Mouse (Mus musculus) liver, embryonic 13.5 days (tissue): ENCODE results near the gene Olfr685. TPM values are rescaled to one million over a fixed set of nuclear protein-coding genes. Genes with fewer than 3 reads are reported as not detected.

Source experiments
- ATAC-seq: fragments of 200-750 bp; cut with Nextera tagmentation; 2 replicates; pipeline ENCODE4 v1.8.0; 2017; ENCODE audit warnings: low read depth, mild to moderate bottlenecking, moderate number of reproducible peaks, moderate library complexity
- DNase-seq: peaks from one replicate; pipeline ENCODE4 v3.0.0; 2022
- H3K27ac ChIP-seq: fragments of 300-500 bp; sonication (generic); 2 replicates; pipeline ENCODE4 v1.5.1; 2015; ENCODE audit warnings: moderate library complexity, mild to moderate bottlenecking, inconsistent platforms
- H3K27me3 ChIP-seq: fragments of 300-500 bp; sonication (generic); 2 replicates; pipeline ENCODE4 v1.6.1; 2015; ENCODE audit warnings: mild to moderate bottlenecking, inconsistent platforms
- H3K36me3 ChIP-seq: fragments of 300-500 bp; sonication (generic); 2 replicates; pipeline ENCODE4 v1.6.1; 2015; ENCODE audit warnings: mild to moderate bottlenecking, inconsistent platforms
- H3K4me1 ChIP-seq: fragments of 300-500 bp; sonication (generic); replicated peaks from 2 replicates; pipeline ENCODE4 v1.6.1; 2015; ENCODE audit warnings: inconsistent platforms
- H3K4me2 ChIP-seq: fragments of 300-500 bp; sonication (generic); 2 replicates; pipeline ENCODE4 v1.6.1; 2015; ENCODE audit warnings: inconsistent platforms, mild to moderate bottlenecking, moderate library complexity
- H3K4me3 ChIP-seq: fragments of 300-500 bp; sonication (generic); replicated peaks from 2 replicates; pipeline ENCODE4 v1.5.1; 2015; ENCODE audit warnings: mild to moderate bottlenecking, inconsistent platforms
- H3K9ac ChIP-seq: fragments of 300-500 bp; sonication (generic); 2 replicates; pipeline ENCODE4 v1.6.1; 2015; ENCODE audit warnings: mild to moderate bottlenecking, inconsistent platforms
- H3K9me3 ChIP-seq: fragments of 300-500 bp; sonication (generic); replicated peaks from 2 replicates; pipeline ENCODE4 v1.6.1; 2016; ENCODE audit warnings: inconsistent platforms
- WGBS: fragments of 180-500 bp; shearing (Covaris S2); methylation state at CpG from one replicate; pipeline ENCODE4 v1.1.7; 2015; ENCODE audit not compliant: insufficient replicate concordance; 5-methylcytosine and 5-hydroxymethylcytosine counted together
- polyA plus RNA-seq: library from polyadenylated mRNA; unstranded; fragments of >200 nt; fragmentation: Nextera tagmentation; extraction: Ambion mirVana; gene quantifications from 2 replicates; pipeline ENCODE4 v1.2.1, GENCODE M21; 2015

Olfr685 gene
- polyA plus RNA-seq, result not detected in 2 replicates

- Histone ChIP-seq H3K4me3 (no peak within 1 kb of the TSS), H3K9ac (no peak within 1 kb of the TSS), H3K27me3 (no peaks in the 10 kb centered on the region), H3K36me3 (no peaks in the 10 kb centered on the region), H3K27ac (no peak within 1 kb of the TSS), H3K4me1 (no peaks in the 10 kb centered on the region), H3K4me2 (no peak within 1 kb of the TSS), H3K9me3 (no peaks in the 10 kb centered on the region)
- ATAC-seq (no peak), DNase-seq (no peak)
- 71% methylated on average over 1 of the region's 1 CpGs for WGBS
Measured at GRCm38 (mm10) chr7:105185912-105186311, at the start of gene Olfr685. Gene Olfr685, minus strand, starts transcription at chr7:105186012.

- H3K27ac ChIP-seq, result no peak overlapping the region
Measured at GRCm38 (mm10) chr7:105229386-105229785, 43.6 kb upstream of the Olfr685 start.

GRCm38 (mm10) chr7:105228138-105228537 lies 42.3 kb upstream of the Olfr685 start:
- Histone ChIP-seq H3K9ac (no peak overlapping the region), H3K4me1 (0 out of 2 replicates have a peak, but pooled peaks cover 3% of the 10 kb centered on the region), H3K9me3 (no peaks in the 10 kb centered on the region), H3K27me3 (no peaks in the 10 kb centered on the region), H3K4me3 (no peak overlapping the region), H3K36me3 (no peaks in the 10 kb centered on the region), H3K27ac (no peak overlapping the region), H3K4me2 (no peak overlapping the region)
- DNase-seq, result no peak
- peak; percentile 41; the same call in 1 of the 2 replicates for ATAC-seq
- 50% methylated on average over 1 of the region's 1 CpGs for WGBS

More at GRCm38 (mm10) chr7:105229386-105229785, 43.6 kb upstream of the Olfr685 start:
- no peak for DNase-seq
- H3K27me3 ChIP-seq, result no peaks in the 10 kb centered on the region
- no peak overlapping the region for H3K4me3 ChIP-seq
- no peak overlapping the region for H3K9ac ChIP-seq
- no peak for ATAC-seq
- 0 out of 2 replicates have a peak, but pooled peaks cover 3% of the 10 kb centered on the region for H3K4me1 ChIP-seq
- no peaks in the 10 kb centered on the region for H3K36me3 ChIP-seq
- H3K4me2 ChIP-seq, result no peak overlapping the region
- H3K9me3 ChIP-seq, result no peaks in the 10 kb centered on the region
- WGBS, result 69% methylated on average over 2 of the region's 2 CpGs

- no peak for DNase-seq
- Histone ChIP-seq H3K27me3 (no peaks in the 10 kb centered on the region), H3K4me1 (0 out of 2 replicates have a peak, but pooled peaks cover 3% of the 10 kb centered on the region), H3K27ac (no peak overlapping the region), H3K9ac (no peak overlapping the region), H3K36me3 (no peaks in the 10 kb centered on the region), H3K4me2 (no peak overlapping the region), H3K9me3 (no peaks in the 10 kb centered on the region), H3K4me3 (no peak overlapping the region)
- ATAC-seq, result peak; percentile 81
Measured at GRCm38 (mm10) chr7:105226703-105227102, 40.9 kb upstream of the Olfr685 start.

GRCm38 (mm10) chr7:105226072-105226471 lies 40.3 kb upstream of the Olfr685 start:
- Histone ChIP-seq H3K27me3 (no peaks in the 10 kb centered on the region), H3K36me3 (no peaks in the 10 kb centered on the region), H3K4me1 (0 out of 2 replicates have a peak, but pooled peaks cover 3% of the 10 kb centered on the region), H3K27ac (no peak overlapping the region), H3K4me3 (no peak overlapping the region), H3K9ac (no peak overlapping the region), H3K4me2 (no peak overlapping the region), H3K9me3 (no peaks in the 10 kb centered on the region)
- DNase-seq (no peak), ATAC-seq (no peak; the same call in 1 of the 2 replicates)

GRCm38 (mm10) chr7:105218281-105218680 lies 32.5 kb upstream of the Olfr685 start:
- ATAC-seq, result no peak
- H3K36me3 ChIP-seq, result no peaks in the 10 kb centered on the region
- DNase-seq, result no peak

GRCm38 (mm10) chr7:105214761-105215160 lies 28.9 kb upstream of the Olfr685 start:
- no peak for ATAC-seq
- no peak for DNase-seq
- no peak overlapping the region for H3K27ac ChIP-seq
- no peak overlapping the region for H3K4me2 ChIP-seq
- WGBS, result 37% methylated on average over 1 of the region's 1 CpGs
- H3K27me3 ChIP-seq, result no peaks in the 10 kb centered on the region
- H3K4me3 ChIP-seq, result no peak overlapping the region
- H3K9ac ChIP-seq, result no peak overlapping the region
- H3K4me1 ChIP-seq, result no peaks in the 10 kb centered on the region
- no peaks in the 10 kb centered on the region for H3K36me3 ChIP-seq
- no peaks in the 10 kb centered on the region for H3K9me3 ChIP-seq

More at GRCm38 (mm10) chr7:105218281-105218680, 32.5 kb upstream of the Olfr685 start:
- H3K9me3 ChIP-seq, result no peaks in the 10 kb centered on the region
- H3K4me3 ChIP-seq, result no peak overlapping the region
- whole genome bisulfite sequencing, result 66% methylated on average over 4 of the region's 4 CpGs
- no peaks in the 10 kb centered on the region for H3K4me1 ChIP-seq
- H3K27ac ChIP-seq, result no peak overlapping the region
- no peak overlapping the region for H3K9ac ChIP-seq
- no peaks in the 10 kb centered on the region for H3K27me3 ChIP-seq
- H3K4me2 ChIP-seq, result no peak overlapping the region

GRCm38 (mm10) chr7:105207385-105207784 lies 21.6 kb upstream of the Olfr685 start, which contains the start of gene Olfr686:
Gene Olfr686, minus strand, starts transcription at chr7:105207485.
- DNase-seq (no peak), ATAC-seq (no peak)
- no peak within 1 kb of the TSS for H3K9ac ChIP-seq
- no peaks in the 10 kb centered on the region for H3K4me1 ChIP-seq
- no peak within 1 kb of the TSS for H3K4me3 ChIP-seq
- no peaks in the 10 kb centered on the region for H3K9me3 ChIP-seq
- H3K4me2 ChIP-seq, result no peak within 1 kb of the TSS
- no peaks in the 10 kb centered on the region for H3K27me3 ChIP-seq
- no peak within 1 kb of the TSS for H3K27ac ChIP-seq
- H3K36me3 ChIP-seq, result no peaks in the 10 kb centered on the region

- 37% methylated on average over 4 of the region's 4 CpGs for WGBS
- Histone ChIP-seq H3K36me3 (no peaks in the 10 kb centered on the region), H3K4me3 (no peak overlapping the region)
Measured at GRCm38 (mm10) chr7:105170773-105171172, 15.0 kb downstream of the Olfr685 start.

GRCm38 (mm10) chr7:105163553-105163952 lies 22.3 kb downstream of the Olfr685 start, which contains the start of gene Olfr684:
Gene Olfr684, minus strand, starts transcription at chr7:105163653.
- Histone ChIP-seq H3K4me1 (no peaks in the 10 kb centered on the region), H3K9ac (no peak within 1 kb of the TSS), H3K4me3 (no peak within 1 kb of the TSS), H3K27ac (no peak within 1 kb of the TSS), H3K36me3 (no peaks in the 10 kb centered on the region), H3K9me3 (no peaks in the 10 kb centered on the region), H3K4me2 (no peak within 1 kb of the TSS), H3K27me3 (no peaks in the 10 kb centered on the region)
- WGBS, result 56% methylated on average over 1 of the region's 1 CpGs
- ATAC-seq (no peak), DNase-seq (no peak)

More at GRCm38 (mm10) chr7:105170773-105171172, 15.0 kb downstream of the Olfr685 start:
- Histone ChIP-seq H3K9ac (no peak overlapping the region), H3K4me2 (no peak overlapping the region), H3K27ac (no peak overlapping the region), H3K9me3 (no peaks in the 10 kb centered on the region), H3K4me1 (no peaks in the 10 kb centered on the region), H3K27me3 (no peaks in the 10 kb centered on the region)
- no peak for DNase-seq
- no peak for ATAC-seq

GRCm38 (mm10) chr7:105146912-105147311 lies 38.9 kb downstream of the Olfr685 start, which contains the start of gene Olfr683:
Gene Olfr683, minus strand, starts transcription at chr7:105147012.
- Histone ChIP-seq H3K4me3 (no peak within 1 kb of the TSS), H3K27me3 (no peaks in the 10 kb centered on the region), H3K9ac (no peak within 1 kb of the TSS), H3K9me3 (no peaks in the 10 kb centered on the region), H3K4me2 (no peak within 1 kb of the TSS), H3K27ac (no peak within 1 kb of the TSS), H3K36me3 (no peaks in the 10 kb centered on the region), H3K4me1 (no peaks in the 10 kb centered on the region)
- ATAC-seq (no peak), DNase-seq (no peak)
- WGBS, result 21% methylated on average over 1 of the region's 1 CpGs

- ATAC-seq (no peak), DNase-seq (no peak)
- H3K27ac ChIP-seq, result no peak overlapping the region
- no peak overlapping the region for H3K4me3 ChIP-seq
- no peaks in the 10 kb centered on the region for H3K27me3 ChIP-seq
- H3K9ac ChIP-seq, result no peak overlapping the region
- no peaks in the 10 kb centered on the region for H3K9me3 ChIP-seq
- 54% methylated on average over 2 of the region's 2 CpGs for WGBS
- no peaks in the 10 kb centered on the region for H3K36me3 ChIP-seq
- no peaks in the 10 kb centered on the region for H3K4me1 ChIP-seq
- H3K4me2 ChIP-seq, result no peak overlapping the region
Measured at GRCm38 (mm10) chr7:105141275-105141674, 44.5 kb downstream of the Olfr685 start.
